Mouse (Mus musculus): ENCODE measurements around the gene Lrrc42.

The Lrrc42 gene

GRCm38 (mm10) chr4:107193841-107194240 is 59.5 kb downstream of the Lrrc42 start:
- DNase-seq: no peak

GRCm38 (mm10) chr4:107185703-107186102 is 67.6 kb downstream of the Lrrc42 start:
- DNase-seq: no peak
